Mouse (Mus musculus) forebrain, embryonic 15.5 days (tissue): Measurements from ENCODE around the gene Ltbp1. TPM values are rescaled to one million over a fixed set of nuclear protein-coding genes. Genes with fewer than 3 reads are reported as not detected.

Experiments
- ATAC-seq: fragments of 200-750 bp; cut with Nextera tagmentation; replicated peaks from 2 replicates; pipeline ENCODE4 v1.8.0; 2017; ENCODE audit warnings: mild to moderate bottlenecking, moderate TSS enrichment, moderate library complexity
- H3K27ac ChIP-seq: fragments of 300-500 bp; sonication (generic); replicated peaks from 2 replicates; pipeline ENCODE4 v1.5.1; 2015; ENCODE audit warnings: mild to moderate bottlenecking, inconsistent platforms
- H3K27me3 ChIP-seq: fragments of 300-500 bp; sonication (generic); 2 replicates; pipeline ENCODE4 v1.6.1; 2015; ENCODE audit warnings: inconsistent platforms
- H3K36me3 ChIP-seq: fragments of 300-500 bp; sonication (generic); 2 replicates; pipeline ENCODE4 v1.6.1; 2015; ENCODE audit warnings: mild to moderate bottlenecking, inconsistent platforms
- H3K4me1 ChIP-seq: fragments of 300-500 bp; sonication (generic); 2 replicates; pipeline ENCODE4 v1.6.1; 2015; ENCODE audit warnings: inconsistent platforms
- H3K4me2 ChIP-seq: fragments of 300-500 bp; sonication (generic); replicated peaks from 2 replicates; pipeline ENCODE4 v1.6.1; 2015; ENCODE audit warnings: mild to moderate bottlenecking, inconsistent platforms
- H3K4me3 ChIP-seq: fragments of 300-500 bp; sonication (generic); 2 replicates; pipeline ENCODE4 v1.5.1; 2015; ENCODE audit warnings: mild to moderate bottlenecking, inconsistent platforms
- H3K9ac ChIP-seq: fragments of 300-500 bp; sonication (generic); replicated peaks from 2 replicates; pipeline ENCODE4 v1.6.1; 2015; ENCODE audit warnings: mild to moderate bottlenecking, inconsistent platforms
- H3K9me3 ChIP-seq: fragments of 300-500 bp; sonication (generic); 2 replicates; pipeline ENCODE4 v1.6.1; 2016; ENCODE audit warnings: inconsistent platforms
- WGBS: fragments of 180-500 bp; shearing (Covaris S2); methylation state at CpG from one replicate; pipeline ENCODE4 v1.1.7; 2015; ENCODE audit warnings: mixed read lengths; 5-methylcytosine and 5-hydroxymethylcytosine counted together
- polyA plus RNA-seq: library from polyadenylated mRNA; unstranded; fragments of >200 nt; fragmentation: Nextera tagmentation; extraction: Ambion mirVana; gene quantifications from 2 replicates; pipeline ENCODE4 v1.2.1, GENCODE M21; 2015

Ltbp1 gene
- polyA plus RNA-seq, 1 experiment from 2014 or later = 4.0 TPM

DNA sequence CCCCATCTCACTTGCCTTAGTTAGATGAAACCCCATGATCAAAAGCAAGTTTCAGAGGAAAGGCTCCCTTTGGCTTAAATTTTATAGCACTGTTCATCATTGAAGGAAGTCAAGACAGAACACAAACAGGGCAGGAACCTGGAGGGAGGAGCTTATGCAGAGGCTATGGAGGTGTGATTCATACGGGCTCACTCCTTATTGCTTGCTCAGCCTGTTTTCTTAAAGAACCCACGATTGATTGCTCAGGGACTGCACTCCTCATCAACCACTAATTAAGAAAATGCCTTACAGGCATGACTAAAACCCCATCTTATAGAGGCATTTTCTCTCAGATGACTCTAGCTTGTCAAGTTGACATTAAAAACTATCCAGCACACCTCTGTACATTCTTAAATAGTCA lies 253.1 kb downstream of the Ltbp1 start:
- H3K9me3 ChIP-seq = no peaks in the 10 kb centered on the region
- WGBS = 75% methylated on average over 2 of the region's 2 CpGs
- no peak overlapping the region for H3K27ac ChIP-seq
- H3K4me2 ChIP-seq = no peak overlapping the region
- H3K4me3 ChIP-seq = no peak overlapping the region
- no peaks in the 10 kb centered on the region for H3K27me3 ChIP-seq
- H3K4me1 ChIP-seq = no peaks in the 10 kb centered on the region
- no peak for ATAC-seq
- no peak overlapping the region for H3K9ac ChIP-seq
- no peaks in the 10 kb centered on the region for H3K36me3 ChIP-seq

DNA sequence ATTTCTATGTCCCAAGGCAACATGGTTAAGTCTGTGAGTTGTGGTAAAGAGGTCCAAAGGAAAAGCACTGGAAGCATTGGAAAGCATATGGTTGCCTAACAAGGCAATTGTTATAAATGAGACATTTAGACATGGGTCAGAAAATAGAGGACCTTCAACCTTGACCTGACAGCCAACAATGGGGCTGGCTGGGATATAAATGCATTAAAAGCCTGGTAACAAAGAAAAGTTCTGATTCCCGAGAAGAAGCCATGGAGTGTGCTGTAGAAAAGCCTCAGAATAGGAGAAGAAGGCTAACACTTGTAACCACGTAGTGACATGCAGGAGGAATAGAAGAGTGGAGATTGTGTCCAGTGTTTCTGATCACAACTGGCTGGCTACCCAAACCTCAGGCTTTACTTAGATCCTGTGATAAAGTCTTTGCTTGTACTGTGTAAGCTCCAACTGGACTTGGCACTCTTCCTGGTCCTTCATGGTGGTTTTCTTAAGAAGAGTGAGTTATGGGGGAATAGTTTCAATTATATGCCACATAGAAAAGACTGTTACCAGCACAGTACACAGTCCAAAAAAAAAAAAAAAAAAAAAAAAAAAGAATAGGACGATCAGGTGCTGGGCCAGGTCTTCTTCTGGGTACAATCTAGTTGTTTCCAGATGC lies 258.1 kb downstream of the Ltbp1 start:
- no peak overlapping the region for H3K9ac ChIP-seq
- H3K9me3 ChIP-seq = no peaks in the 10 kb centered on the region
- H3K4me1 ChIP-seq = peaks cover under 1% of the 10 kb centered on the region; the same call in 1 of the 2 replicates
- H3K36me3 ChIP-seq = no peaks in the 10 kb centered on the region
- H3K27me3 ChIP-seq = no peaks in the 10 kb centered on the region
- H3K4me3 ChIP-seq = no peak overlapping the region
- ATAC-seq = no peak
- H3K4me2 ChIP-seq = no peak overlapping the region
- 67% methylated on average over 3 of the region's 3 CpGs for WGBS
- no peak overlapping the region for H3K27ac ChIP-seq

DNA sequence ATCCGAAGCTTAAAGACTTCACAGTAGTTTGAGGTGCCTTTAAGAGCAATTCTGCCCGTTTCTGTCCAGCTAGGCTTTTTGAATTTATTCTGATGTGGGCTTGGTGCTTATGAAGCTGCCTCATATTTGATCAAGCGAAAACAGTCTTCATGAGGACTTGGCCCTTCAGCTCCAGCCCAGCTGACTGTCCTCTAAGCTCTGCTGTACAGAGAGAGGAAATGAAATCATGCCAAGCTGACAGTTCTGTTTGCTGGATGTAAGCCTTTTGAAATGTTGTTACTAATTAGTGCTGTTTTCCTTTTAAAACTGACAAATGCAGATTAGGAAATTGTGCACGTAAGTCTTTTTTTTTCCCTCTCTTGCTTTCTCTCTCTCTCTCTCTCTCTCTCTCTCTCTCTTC lies 263.1 kb downstream of the Ltbp1 start:
- Histone ChIP-seq H3K9ac (no peak overlapping the region), H3K27ac (no peak overlapping the region), H3K4me2 (no peak overlapping the region), H3K9me3 (no peaks in the 10 kb centered on the region), H3K36me3 (no peaks in the 10 kb centered on the region), H3K27me3 (no peaks in the 10 kb centered on the region), H3K4me3 (no peak overlapping the region), H3K4me1 (peaks cover 3% of the 10 kb centered on the region; the same call in 1 of the 2 replicates)
- 63% methylated on average over 4 of the region's 4 CpGs for WGBS
- no peak for ATAC-seq

DNA sequence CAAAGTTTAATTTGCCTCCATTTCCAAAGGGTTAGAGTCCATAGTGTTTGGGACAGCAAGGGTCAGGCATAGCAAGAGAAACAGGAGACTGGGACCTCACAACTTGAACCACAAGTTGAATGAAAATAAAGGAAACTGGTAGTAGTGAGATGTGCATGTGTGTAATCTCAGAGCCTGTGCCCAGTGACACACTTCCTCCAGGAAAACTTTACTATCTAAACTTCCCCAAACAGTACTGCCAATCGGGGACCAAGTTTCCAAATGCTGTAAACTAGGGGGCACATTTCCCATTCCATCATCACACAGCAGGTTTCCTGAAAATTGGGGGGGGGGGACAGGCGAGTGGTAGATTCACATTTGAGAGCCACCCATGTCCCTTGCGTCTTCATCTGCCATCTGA lies 267.1 kb downstream of the Ltbp1 start:
- Histone ChIP-seq H3K27me3 (no peaks in the 10 kb centered on the region), H3K36me3 (no peaks in the 10 kb centered on the region), H3K4me1 (peaks cover 3% of the 10 kb centered on the region; the same call in 1 of the 2 replicates), H3K9ac (no peak overlapping the region), H3K4me3 (no peak overlapping the region), H3K9me3 (no peaks in the 10 kb centered on the region), H3K27ac (no peak overlapping the region), H3K4me2 (no peak overlapping the region)
- 89% methylated on average over 3 of the region's 3 CpGs for WGBS
- ATAC-seq = no peak

DNA sequence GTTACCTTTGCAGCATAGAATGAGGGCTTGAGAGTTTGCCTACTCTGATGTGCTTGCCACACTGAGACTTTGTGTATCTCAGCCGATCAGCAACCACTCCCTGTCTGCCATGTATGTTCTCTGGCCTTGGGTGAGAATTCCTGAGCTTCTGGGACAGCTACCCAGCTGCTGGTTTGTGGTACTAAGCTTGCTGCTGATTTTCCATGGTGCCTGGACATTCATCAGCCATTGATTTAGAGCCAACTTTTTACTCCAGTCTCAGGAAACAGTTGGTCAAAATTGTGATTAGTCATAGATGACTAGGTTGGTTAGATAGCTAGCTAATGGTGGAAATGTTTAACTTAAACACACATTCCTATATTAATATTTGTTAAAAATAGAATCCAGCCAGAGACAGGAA lies 267.9 kb downstream of the Ltbp1 start:
- no peaks in the 10 kb centered on the region for H3K36me3 ChIP-seq
- H3K4me1 ChIP-seq = peaks cover 3% of the 10 kb centered on the region; the same call in 1 of the 2 replicates
- 90% methylated on average over 1 of the region's 1 CpGs for WGBS
- H3K4me3 ChIP-seq = no peak overlapping the region
- no peak overlapping the region for H3K4me2 ChIP-seq
- no peak overlapping the region for H3K9ac ChIP-seq
- no peak for ATAC-seq
- H3K27ac ChIP-seq = no peak overlapping the region
- no peaks in the 10 kb centered on the region for H3K27me3 ChIP-seq
- H3K9me3 ChIP-seq = no peaks in the 10 kb centered on the region

DNA sequence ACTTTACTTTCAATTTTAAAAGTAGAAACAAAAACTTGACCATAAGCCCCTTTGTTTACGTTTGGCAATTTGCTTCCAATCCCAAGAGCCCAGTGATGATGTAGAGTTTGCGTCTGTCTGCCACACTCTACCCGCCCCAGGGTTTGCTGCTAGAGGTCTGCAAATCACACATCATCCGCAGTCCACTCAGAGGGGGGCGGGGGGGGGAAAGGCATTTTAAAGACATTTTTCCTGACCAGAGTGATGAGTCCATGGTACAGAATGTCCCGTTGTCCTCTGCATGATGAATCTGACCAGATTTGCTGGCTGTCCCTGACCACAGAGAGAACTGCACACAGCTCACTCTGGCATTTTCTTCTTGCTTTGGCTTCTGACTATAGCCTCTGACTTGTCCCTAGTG lies 269.9 kb downstream of the Ltbp1 start:
- H3K36me3 ChIP-seq = no peaks in the 10 kb centered on the region
- no peaks in the 10 kb centered on the region for H3K4me1 ChIP-seq
- 84% methylated on average over 6 of the region's 6 CpGs for WGBS
- H3K4me2 ChIP-seq = no peak overlapping the region
- no peaks in the 10 kb centered on the region for H3K9me3 ChIP-seq
- no peak for ATAC-seq
- H3K9ac ChIP-seq = no peak overlapping the region
- no peak overlapping the region for H3K27ac ChIP-seq
- no peak overlapping the region for H3K4me3 ChIP-seq
- no peaks in the 10 kb centered on the region for H3K27me3 ChIP-seq

DNA sequence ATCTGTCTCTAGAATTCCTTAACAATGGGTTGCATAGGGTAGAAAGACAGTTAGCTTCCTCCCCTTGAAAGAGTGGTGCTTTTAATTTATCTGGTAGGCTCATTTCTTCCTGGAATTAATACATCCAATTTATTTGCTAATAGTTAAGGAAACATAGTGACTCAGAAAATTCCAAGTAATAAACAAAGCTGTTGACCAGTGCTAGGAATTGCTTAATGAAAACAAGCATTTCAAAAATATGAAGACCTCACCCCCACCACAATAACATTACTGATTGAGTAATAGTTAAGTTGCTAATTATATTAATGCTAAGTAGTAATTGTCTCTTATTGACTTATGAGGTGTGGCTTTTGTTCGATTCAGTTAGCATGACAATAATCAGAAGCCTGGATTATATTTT lies 272.7 kb downstream of the Ltbp1 start:
- H3K4me1 ChIP-seq = no peaks in the 10 kb centered on the region
- no peak overlapping the region for H3K9ac ChIP-seq
- WGBS = 90% methylated on average over 1 of the region's 1 CpGs

DNA sequence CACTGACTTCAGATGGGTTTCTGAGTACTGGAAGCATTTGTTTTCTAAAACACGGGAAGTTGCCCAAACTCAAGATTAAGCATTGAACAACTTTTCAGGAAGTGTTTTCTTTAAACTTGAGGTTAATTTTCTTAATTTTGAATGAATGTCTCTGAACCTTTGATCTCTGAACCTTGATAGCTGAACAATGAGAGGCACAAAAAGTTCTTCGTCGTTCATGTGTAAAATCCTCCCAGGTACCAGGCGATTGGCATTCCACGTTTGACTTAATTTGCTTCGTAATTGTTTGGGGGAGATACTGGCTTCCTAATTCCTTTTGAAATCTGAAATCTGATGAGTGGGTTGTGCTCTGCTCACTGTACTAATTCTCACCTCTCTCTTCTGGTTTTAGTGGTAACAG lies 273.2 kb downstream of the Ltbp1 start:
- Histone ChIP-seq H3K27ac (no peak overlapping the region), H3K4me3 (no peak overlapping the region), H3K9ac (no peak overlapping the region), H3K36me3 (no peaks in the 10 kb centered on the region), H3K27me3 (no peaks in the 10 kb centered on the region), H3K4me2 (no peak overlapping the region), H3K4me1 (no peaks in the 10 kb centered on the region), H3K9me3 (no peaks in the 10 kb centered on the region)
- ATAC-seq = no peak
- 34% methylated on average over 6 of the region's 6 CpGs for WGBS

More for the DNA sequence above, 272.7 kb downstream of the Ltbp1 start:
- H3K27ac ChIP-seq = no peak overlapping the region
- no peak overlapping the region for H3K4me2 ChIP-seq
- H3K4me3 ChIP-seq = no peak overlapping the region
- no peak for ATAC-seq
- H3K9me3 ChIP-seq = no peaks in the 10 kb centered on the region
- H3K36me3 ChIP-seq = no peaks in the 10 kb centered on the region
- no peaks in the 10 kb centered on the region for H3K27me3 ChIP-seq

DNA sequence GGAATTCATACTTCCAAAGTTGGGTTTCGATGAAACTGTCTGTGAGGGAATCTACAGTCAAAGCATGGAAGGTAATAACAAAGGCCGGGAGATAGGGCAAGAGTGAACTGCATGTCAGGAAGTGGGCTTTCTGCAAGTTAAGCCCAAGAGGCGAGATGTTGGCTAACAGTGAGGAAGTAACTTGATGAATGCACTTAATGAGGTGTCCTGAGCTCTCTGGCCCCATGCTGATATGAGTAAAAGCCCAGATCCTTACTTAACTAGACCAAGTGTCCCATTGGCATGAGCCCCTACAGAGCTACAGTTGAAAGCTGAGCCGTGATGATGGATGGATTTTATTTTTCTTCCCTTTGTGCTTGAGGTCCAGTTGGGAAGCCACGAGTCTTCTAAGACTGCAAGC lies 276.0 kb downstream of the Ltbp1 start:
- WGBS = 51% methylated on average over 5 of the region's 5 CpGs
- no peaks in the 10 kb centered on the region for H3K27me3 ChIP-seq
- ATAC-seq = no peak

DNA sequence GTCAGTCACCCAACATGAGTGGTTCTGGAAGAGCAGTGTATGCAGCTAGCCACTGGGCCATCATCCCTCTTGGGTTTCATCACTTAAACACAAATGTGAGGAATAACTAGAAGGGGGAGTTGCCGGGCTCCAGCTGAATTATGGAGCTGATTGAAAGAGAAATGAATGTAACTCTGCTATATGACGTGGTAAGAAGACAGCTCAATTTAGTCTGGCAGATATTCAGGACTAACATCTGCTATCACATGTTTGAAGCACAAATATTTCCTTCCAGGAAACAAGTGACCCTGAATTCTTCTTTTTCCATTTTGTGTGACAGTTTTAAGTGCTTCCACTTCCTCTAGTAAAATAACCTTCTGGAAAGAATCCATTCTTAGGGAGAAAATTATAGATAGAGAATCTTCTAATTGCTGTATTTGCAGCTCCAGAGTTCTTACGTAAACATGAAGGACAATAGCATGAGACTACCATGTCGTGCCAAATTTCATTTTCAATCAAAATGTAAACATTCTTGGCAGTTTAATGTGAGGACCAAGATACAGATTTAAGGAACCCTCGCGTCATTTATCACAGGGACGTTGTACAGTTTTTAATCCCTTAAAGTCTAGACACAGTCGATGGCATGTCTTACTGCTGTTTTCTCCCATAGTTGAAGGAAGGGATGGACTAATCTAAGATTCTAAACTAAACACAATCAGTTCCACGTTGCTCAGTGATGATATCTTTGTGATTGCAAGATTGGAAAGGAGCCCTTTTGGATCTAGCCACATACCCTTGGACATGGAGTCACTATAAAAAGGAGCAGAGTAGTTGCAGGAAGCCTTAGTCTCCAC lies 279.7 kb downstream of the Ltbp1 start:
- no peak overlapping the region for H3K27ac ChIP-seq
- H3K9me3 ChIP-seq = no peaks in the 10 kb centered on the region
- H3K36me3 ChIP-seq = no peaks in the 10 kb centered on the region
- H3K4me3 ChIP-seq = no peak overlapping the region
- H3K4me2 ChIP-seq = no peak overlapping the region
- ATAC-seq = no peak
- 84% methylated on average over 9 of the region's 9 CpGs for WGBS
- H3K27me3 ChIP-seq = no peaks in the 10 kb centered on the region
- no peaks in the 10 kb centered on the region for H3K4me1 ChIP-seq
- no peak overlapping the region for H3K9ac ChIP-seq

More for the DNA sequence above, 276.0 kb downstream of the Ltbp1 start:
- Histone ChIP-seq H3K4me3 (no peak overlapping the region), H3K4me1 (no peaks in the 10 kb centered on the region), H3K27ac (no peak overlapping the region), H3K4me2 (no peak overlapping the region), H3K9ac (no peak overlapping the region), H3K36me3 (no peaks in the 10 kb centered on the region), H3K9me3 (no peaks in the 10 kb centered on the region)

DNA sequence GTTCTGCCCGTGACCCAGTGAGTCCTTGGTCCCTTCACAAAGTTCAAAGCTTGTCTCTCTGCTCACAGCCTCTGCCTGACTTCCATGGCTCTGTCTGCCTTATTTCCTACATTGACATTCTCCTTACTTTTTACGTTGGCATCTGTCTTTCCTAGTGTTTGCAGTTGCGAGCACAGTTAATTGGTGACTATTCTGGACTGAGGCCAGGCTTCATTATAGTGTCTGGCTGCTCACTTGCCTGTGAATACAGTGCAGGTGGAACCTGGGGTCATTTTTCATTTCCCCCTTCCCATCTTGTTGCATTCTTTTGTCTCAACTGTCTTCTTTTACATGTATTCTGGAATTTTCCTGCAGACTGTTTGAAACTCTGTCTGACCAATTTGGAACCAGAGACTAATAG lies 287.6 kb downstream of the Ltbp1 start:
- no peaks in the 10 kb centered on the region for H3K36me3 ChIP-seq
- no peak overlapping the region for H3K4me2 ChIP-seq
- no peak overlapping the region for H3K4me3 ChIP-seq
- H3K9ac ChIP-seq = no peak overlapping the region
- no peaks in the 10 kb centered on the region for H3K9me3 ChIP-seq
- ATAC-seq = no peak
- WGBS = 49% methylated on average over 3 of the region's 3 CpGs
- H3K27me3 ChIP-seq = no peaks in the 10 kb centered on the region
- H3K4me1 ChIP-seq = no peaks in the 10 kb centered on the region
- H3K27ac ChIP-seq = no peak overlapping the region

DNA sequence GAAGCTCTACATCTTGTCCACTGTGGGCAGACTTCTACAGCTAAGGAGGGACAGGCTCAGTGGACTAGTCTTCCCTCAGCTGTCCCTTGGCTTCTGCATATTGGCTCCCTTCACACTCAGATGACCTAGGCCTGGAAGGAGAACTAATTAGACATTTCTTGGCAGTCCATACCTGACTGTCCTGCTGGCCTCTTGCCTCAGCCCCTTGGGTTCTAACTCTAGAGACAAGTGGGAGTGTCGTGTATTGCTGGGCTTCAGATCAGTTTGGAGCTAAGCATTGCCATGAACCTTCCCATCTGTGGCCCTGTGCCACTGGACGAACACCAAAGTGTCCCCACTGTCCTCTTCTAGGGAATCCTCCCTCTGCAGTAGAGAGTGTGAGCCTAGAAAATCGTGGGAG lies 288.4 kb downstream of the Ltbp1 start:
- Histone ChIP-seq H3K9ac (no peak overlapping the region), H3K27me3 (no peaks in the 10 kb centered on the region), H3K9me3 (no peaks in the 10 kb centered on the region), H3K4me2 (no peak overlapping the region), H3K4me1 (no peaks in the 10 kb centered on the region), H3K27ac (no peak overlapping the region), H3K36me3 (no peaks in the 10 kb centered on the region), H3K4me3 (no peak overlapping the region)
- ATAC-seq = no peak
- WGBS = 79% methylated on average over 3 of the region's 3 CpGs
